Mouse (Mus musculus) limb, embryonic 13.5 days (tissue): ENCODE data around the gene Armc8. TPM values are rescaled to one million over a fixed set of nuclear protein-coding genes. Genes with fewer than 3 reads are reported as not detected.
"Not testable (repeated sequence)": the region's sequence is repeated elsewhere in the genome, so short reads cannot be mapped to it uniquely, and the experiment has no call there.

Source experiments
- ATAC-seq: fragments of 200-750 bp; cut with Nextera tagmentation; 2 replicates; pipeline ENCODE4 v1.8.0; 2017; ENCODE audit warnings: low read depth, moderate number of reproducible peaks, moderate TSS enrichment; ENCODE audit not compliant: low FRiP score
- H3K27ac ChIP-seq: fragments of 300-500 bp; sonication (generic); 2 replicates; pipeline ENCODE4 v1.5.1; 2015; ENCODE audit warnings: inconsistent platforms, mild to moderate bottlenecking, moderate library complexity
- H3K27me3 ChIP-seq: fragments of 300-500 bp; sonication (generic); 2 replicates; pipeline ENCODE4 v1.6.1; 2015; ENCODE audit warnings: mild to moderate bottlenecking, inconsistent platforms
- H3K36me3 ChIP-seq: fragments of 300-500 bp; sonication (generic); 2 replicates; pipeline ENCODE4 v1.6.1; 2015; ENCODE audit warnings: inconsistent platforms, mild to moderate bottlenecking, moderate library complexity
- H3K4me1 ChIP-seq: fragments of 300-500 bp; sonication (generic); 2 replicates; pipeline ENCODE4 v1.6.1; 2015; ENCODE audit warnings: inconsistent platforms
- H3K4me2 ChIP-seq: fragments of 300-500 bp; sonication (generic); replicated peaks from 2 replicates; pipeline ENCODE4 v1.6.1; 2015; ENCODE audit warnings: inconsistent platforms, mild to moderate bottlenecking, moderate library complexity
- H3K4me3 ChIP-seq: fragments of 300-500 bp; sonication (generic); 2 replicates; pipeline ENCODE4 v1.5.1; 2015; ENCODE audit warnings: moderate library complexity, mild to moderate bottlenecking, inconsistent platforms
- H3K9ac ChIP-seq: fragments of 300-500 bp; sonication (generic); 2 replicates; pipeline ENCODE4 v1.6.1; 2015; ENCODE audit warnings: mild to moderate bottlenecking, inconsistent platforms
- H3K9me3 ChIP-seq: fragments of 300-500 bp; sonication (generic); 2 replicates; pipeline ENCODE4 v1.6.1; 2016; ENCODE audit warnings: inconsistent platforms
- WGBS: fragments of 180-500 bp; shearing (Covaris S2); methylation state at CpG from one replicate; pipeline ENCODE4 v1.1.7; 2015; 5-methylcytosine and 5-hydroxymethylcytosine counted together
- polyA plus RNA-seq: library from polyadenylated mRNA; unstranded; fragments of >200 nt; fragmentation: Nextera tagmentation; extraction: Ambion mirVana; gene quantifications from 2 replicates; pipeline ENCODE4 v1.2.1, GENCODE M21; 2015

The Armc8 gene
- 21.0 and 23.7 TPM in 2 replicates for polyA plus RNA-seq

GRCm38 (mm10) chr9:99568347-99569070 lies at the start of gene Armc8:
Gene Armc8 (minus strand): TSS chr9:99568899.
- WGBS, result under 1% methylated on average over 70 of the region's 70 CpGs
- Histone ChIP-seq H3K4me1 (peaks cover 17% of the 10 kb centered on the region), H3K9me3 (no peaks in the 10 kb centered on the region), H3K36me3 (no peaks in the 10 kb centered on the region), H3K9ac (peak within 1 kb of the TSS; percentile 93), H3K4me3 (peak within 1 kb of the TSS; percentile 95), H3K27me3 (no peaks in the 10 kb centered on the region; the same call in 1 of the 2 replicates), H3K4me2 (peak within 1 kb of the TSS; percentile 96), H3K27ac (peak within 1 kb of the TSS; percentile 96)
- peak; percentile 94 for ATAC-seq

DNA sequence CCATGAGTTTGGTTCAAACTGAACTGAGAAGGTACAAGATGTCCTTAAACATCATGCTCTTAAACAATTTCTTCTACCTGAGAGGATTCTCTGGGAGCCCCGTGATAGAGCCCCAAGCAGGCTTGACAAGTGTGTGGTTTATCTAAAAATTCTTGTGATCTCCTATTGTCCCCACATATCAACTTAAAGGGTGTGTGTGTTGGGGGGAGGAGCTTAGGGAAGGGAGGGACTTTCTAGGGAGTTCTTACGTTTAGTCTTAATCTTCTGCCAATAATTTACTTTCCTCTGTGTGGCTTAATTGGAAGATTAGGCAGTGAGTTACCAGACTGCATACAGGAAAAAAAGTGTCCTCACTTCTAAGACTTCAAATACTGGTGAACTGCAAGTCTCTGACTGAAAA lies 43.5 kb upstream of the Armc8 start, which contains the start of gene A4gnt:
TSS of gene A4gnt (plus strand) at position 301 of the 400 bp plus-strand sequence.
- Histone ChIP-seq H3K27ac (no peak within 1 kb of the TSS), H3K4me2 (no peak within 1 kb of the TSS), H3K36me3 (no peaks in the 10 kb centered on the region), H3K4me1 (no peaks in the 10 kb centered on the region), H3K9me3 (no peaks in the 10 kb centered on the region), H3K27me3 (peaks cover 3% of the 10 kb centered on the region; the same call in 1 of the 2 replicates), H3K4me3 (no peak within 1 kb of the TSS), H3K9ac (no peak within 1 kb of the TSS)
- WGBS, result 46% methylated on average over 2 of the region's 2 CpGs
- no peak for ATAC-seq

DNA sequence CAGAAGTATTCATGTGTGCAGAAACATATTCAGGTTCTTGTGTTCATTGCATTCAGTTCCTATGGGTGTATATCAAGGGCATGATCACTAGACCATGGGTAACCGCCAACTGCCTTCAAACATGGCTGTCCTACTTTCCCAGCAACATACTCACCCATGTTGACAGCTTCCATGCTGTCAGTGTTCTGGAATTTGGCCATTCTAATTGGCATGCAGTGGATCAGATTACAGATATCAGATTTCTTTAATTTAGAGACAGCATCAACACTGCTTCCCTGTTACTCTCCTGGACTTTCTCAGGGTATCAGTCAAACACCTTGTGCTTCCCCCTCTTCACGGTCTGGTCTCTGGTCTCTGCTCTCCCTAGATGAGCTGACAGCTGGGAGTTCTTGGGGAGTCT lies 34.9 kb upstream of the Armc8 start:
- no peaks in the 10 kb centered on the region for H3K36me3 ChIP-seq
- no peaks in the 10 kb centered on the region for H3K4me1 ChIP-seq
- no peak for ATAC-seq
- no peak overlapping the region for H3K4me3 ChIP-seq
- H3K9ac ChIP-seq, result no peak overlapping the region
- H3K27ac ChIP-seq, result no peak overlapping the region
- WGBS, result 57% methylated on average over 2 of the region's 2 CpGs
- H3K27me3 ChIP-seq, result peaks cover 1% of the 10 kb centered on the region; the same call in 1 of the 2 replicates
- H3K4me2 ChIP-seq, result no peak overlapping the region
- H3K9me3 ChIP-seq, result no peaks in the 10 kb centered on the region

DNA sequence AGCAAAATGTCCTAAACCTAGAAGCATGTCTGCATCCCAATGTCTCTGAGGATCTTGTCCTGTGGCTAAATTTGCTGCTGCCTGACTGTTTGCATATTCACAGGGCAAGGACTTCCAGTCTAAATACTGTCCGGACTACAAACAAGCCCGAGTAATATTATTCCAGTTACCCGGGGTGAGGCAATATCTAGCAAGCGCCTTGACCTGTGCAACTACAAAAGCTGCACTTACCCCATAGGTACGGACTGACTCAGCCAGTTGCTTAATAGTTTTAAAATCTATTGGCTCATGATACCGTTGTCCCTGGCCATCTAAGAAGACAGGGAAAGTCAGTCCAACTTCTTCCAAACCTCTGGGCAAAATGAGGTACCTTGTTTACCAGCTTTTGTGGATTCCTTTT lies 30.4 kb upstream of the Armc8 start:
- not testable (repeated sequence) for H3K27me3 ChIP-seq, H3K4me1 ChIP-seq, H3K27ac ChIP-seq, H3K9ac ChIP-seq, H3K36me3 ChIP-seq, H3K4me3 ChIP-seq, H3K4me2 ChIP-seq, ATAC-seq, H3K9me3 ChIP-seq
- 94% methylated on average over 6 of the region's 6 CpGs for WGBS

DNA sequence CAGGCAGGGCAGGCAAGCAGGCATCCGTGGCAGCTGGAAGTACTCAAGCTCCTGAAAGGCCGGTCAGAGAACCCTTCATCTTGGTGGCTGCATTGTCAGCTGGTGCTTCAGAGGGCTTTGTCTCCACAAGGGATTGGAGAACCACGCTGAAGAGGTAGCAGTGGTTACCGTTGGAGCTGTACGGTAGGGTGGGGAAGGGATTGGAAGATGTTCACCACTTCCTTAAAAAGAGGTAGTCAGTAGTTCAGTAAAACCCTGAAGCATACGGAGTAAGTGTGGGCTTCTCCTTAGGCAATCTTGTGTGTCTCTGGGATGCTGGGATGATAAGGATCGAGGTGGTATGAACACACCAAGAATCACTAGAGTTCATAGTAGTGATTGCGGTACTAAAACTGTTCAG lies 22.4 kb upstream of the Armc8 start:
- Histone ChIP-seq H3K4me1 (no peaks in the 10 kb centered on the region), H3K27me3 (no peaks in the 10 kb centered on the region), H3K4me3 (no peak overlapping the region), H3K36me3 (no peaks in the 10 kb centered on the region), H3K4me2 (no peak overlapping the region), H3K9me3 (no peaks in the 10 kb centered on the region), H3K9ac (no peak overlapping the region), H3K27ac (no peak overlapping the region)
- ATAC-seq, result no peak
- WGBS, result 74% methylated on average over 8 of the region's 8 CpGs

- Histone ChIP-seq H3K27me3 (no peaks in the 10 kb centered on the region), H3K36me3 (peaks cover 26% of the 10 kb centered on the region), H3K27ac (no peak overlapping the region), H3K9me3 (no peaks in the 10 kb centered on the region), H3K4me2 (no peak overlapping the region), H3K9ac (no peak overlapping the region), H3K4me1 (no peaks in the 10 kb centered on the region), H3K4me3 (no peak overlapping the region)
- WGBS, result 27% methylated on average over 8 of the region's 8 CpGs
- 0 out of 2 replicates have a peak, but pooled peaks have one; percentile 36 for ATAC-seq
Measured at GRCm38 (mm10) chr9:99587505-99588202, 19.0 kb upstream of the Armc8 start.

DNA sequence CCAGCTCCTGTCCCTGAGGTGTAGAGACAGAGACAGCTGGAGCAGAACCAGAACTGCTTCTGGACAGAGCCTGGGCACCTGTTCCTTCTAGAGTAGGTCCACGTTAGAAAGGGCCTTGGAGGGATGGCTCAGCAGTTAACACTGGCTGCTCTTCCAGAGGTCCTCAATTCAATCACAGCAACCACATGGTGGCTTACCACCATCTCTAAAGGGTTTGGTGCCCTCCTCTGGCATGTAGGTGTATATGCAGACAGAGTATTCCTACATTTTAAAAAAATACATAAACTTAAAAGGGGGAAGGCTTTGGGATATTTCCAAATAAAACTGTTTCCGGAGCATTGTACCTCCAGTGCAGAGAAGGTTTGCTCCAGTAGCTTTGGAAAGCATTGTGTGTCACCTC lies 12.0 kb upstream of the Armc8 start:
- Histone ChIP-seq H3K36me3 (peaks cover 54% of the 10 kb centered on the region), H3K4me1 (peaks cover 10% of the 10 kb centered on the region), H3K4me3 (no peak overlapping the region), H3K9me3 (no peaks in the 10 kb centered on the region), H3K4me2 (no peak overlapping the region), H3K9ac (no peak overlapping the region), H3K27ac (no peak overlapping the region), H3K27me3 (no peaks in the 10 kb centered on the region)
- 53% methylated on average over 2 of the region's 2 CpGs for WGBS
- ATAC-seq, result no peak

GRCm38 (mm10) chr9:99575677-99576480 lies 7.2 kb upstream of the Armc8 start, which contains the start of gene Dbr1:
Gene Dbr1 (plus strand): TSS chr9:99575799.
- H3K9me3 ChIP-seq, result no peaks in the 10 kb centered on the region
- H3K27me3 ChIP-seq, result no peaks in the 10 kb centered on the region; the same call in 1 of the 2 replicates
- WGBS, result under 1% methylated on average over 57 of the region's 57 CpGs
- H3K4me2 ChIP-seq, result peak within 1 kb of the TSS; percentile 81
- ATAC-seq, result peak; percentile 94
- peaks cover 14% of the 10 kb centered on the region for H3K36me3 ChIP-seq
- peak within 1 kb of the TSS; percentile 74; the same call in 1 of the 2 replicates for H3K27ac ChIP-seq
- H3K4me3 ChIP-seq, result peak within 1 kb of the TSS; percentile 95
- H3K4me1 ChIP-seq, result peaks cover 10% of the 10 kb centered on the region
- peak within 1 kb of the TSS; percentile 96 for H3K9ac ChIP-seq

- 2% methylated on average over 9 of the region's 9 CpGs for WGBS
- peak overlapping the region; percentile 93 for H3K9ac ChIP-seq
- H3K4me1 ChIP-seq, result peaks cover 17% of the 10 kb centered on the region
- peak overlapping the region; percentile 96 for H3K4me2 ChIP-seq
- H3K27ac ChIP-seq, result peak overlapping the region; percentile 96
- H3K4me3 ChIP-seq, result peak overlapping the region; percentile 95
- H3K9me3 ChIP-seq, result no peaks in the 10 kb centered on the region
- H3K27me3 ChIP-seq, result no peaks in the 10 kb centered on the region; the same call in 1 of the 2 replicates
- no peaks in the 10 kb centered on the region for H3K36me3 ChIP-seq
- ATAC-seq, result 0 out of 2 replicates have a peak, but pooled peaks have one; percentile 64
Measured at GRCm38 (mm10) chr9:99569071-99569397, 335 bp upstream of the Armc8 start.

- H3K4me3 ChIP-seq, result peak overlapping the region; percentile 95
- H3K27ac ChIP-seq, result peak overlapping the region; percentile 96
- H3K27me3 ChIP-seq, result no peaks in the 10 kb centered on the region; the same call in 1 of the 2 replicates
- peaks cover 17% of the 10 kb centered on the region for H3K4me1 ChIP-seq
- WGBS, result 2% methylated on average over 15 of the region's 15 CpGs
- peak overlapping the region; percentile 96 for H3K4me2 ChIP-seq
- H3K9me3 ChIP-seq, result no peaks in the 10 kb centered on the region
- no peaks in the 10 kb centered on the region for H3K36me3 ChIP-seq
- peak overlapping the region; percentile 93 for H3K9ac ChIP-seq
- ATAC-seq, result peak; percentile 49
Measured at GRCm38 (mm10) chr9:99568023-99568346, 714 bp downstream of the Armc8 start.

DNA sequence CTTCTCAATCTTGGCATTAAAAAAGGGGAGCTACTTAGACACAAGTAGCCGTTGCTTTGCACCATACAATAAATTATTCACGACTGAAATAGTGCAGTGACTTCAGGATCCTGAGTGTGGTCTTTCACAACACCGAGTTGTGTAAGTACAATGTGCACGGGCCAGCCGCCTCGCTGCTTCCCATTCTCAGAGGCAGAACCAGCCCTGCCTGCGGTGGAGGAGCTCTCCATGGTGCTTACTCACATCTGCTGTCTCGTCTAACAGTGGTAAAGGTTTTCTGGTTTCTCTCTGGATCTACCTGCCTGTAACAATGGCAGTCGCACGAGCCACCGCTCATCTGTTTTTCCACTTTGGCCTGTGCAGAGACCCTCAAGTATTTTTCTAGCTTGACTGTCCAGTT lies 5.0 kb downstream of the Armc8 start:
- Histone ChIP-seq H3K4me2 (no peak overlapping the region), H3K4me1 (peaks cover 11% of the 10 kb centered on the region), H3K36me3 (no peaks in the 10 kb centered on the region), H3K9me3 (no peaks in the 10 kb centered on the region), H3K4me3 (no peak overlapping the region), H3K9ac (no peak overlapping the region), H3K27ac (no peak overlapping the region), H3K27me3 (no peaks in the 10 kb centered on the region)
- no peak for ATAC-seq
- 20% methylated on average over 11 of the region's 11 CpGs for WGBS

- H3K9me3 ChIP-seq, result no peaks in the 10 kb centered on the region
- no peak overlapping the region for H3K27ac ChIP-seq
- ATAC-seq, result no peak
- H3K4me1 ChIP-seq, result no peaks in the 10 kb centered on the region
- no peaks in the 10 kb centered on the region for H3K27me3 ChIP-seq
- H3K4me3 ChIP-seq, result no peak overlapping the region
- no peaks in the 10 kb centered on the region for H3K36me3 ChIP-seq
- 88% methylated on average over 3 of the region's 3 CpGs for WGBS
- H3K9ac ChIP-seq, result no peak overlapping the region
- no peak overlapping the region for H3K4me2 ChIP-seq
Measured at GRCm38 (mm10) chr9:99560389-99560788, 8.3 kb downstream of the Armc8 start.
